Mouse (Mus musculus) inflammation-experienced regulatory T-cells, adult 6 months (primary cell): ENCODE measurements around the gene Tnfsf10. TPM values are rescaled to one million over a fixed set of nuclear protein-coding genes. Genes with fewer than 3 reads are reported as not detected.

Source experiments
- ATAC-seq: one replicate; pipeline ENCODE4 v1.8.0; 2017
- polyA plus RNA-seq, 3 experiments: library from polyadenylated mRNA; unstranded; fragments of 100-300 nt; shearing (Covaris generic); gene quantifications; one replicate each; pipeline ENCODE4 v1.2.1; 2017

Gene Tnfsf10
- polyA plus RNA-seq, 3 experiments from 2014 or later: 17.7 to 30.1 (median 22.4) TPM

DNA sequence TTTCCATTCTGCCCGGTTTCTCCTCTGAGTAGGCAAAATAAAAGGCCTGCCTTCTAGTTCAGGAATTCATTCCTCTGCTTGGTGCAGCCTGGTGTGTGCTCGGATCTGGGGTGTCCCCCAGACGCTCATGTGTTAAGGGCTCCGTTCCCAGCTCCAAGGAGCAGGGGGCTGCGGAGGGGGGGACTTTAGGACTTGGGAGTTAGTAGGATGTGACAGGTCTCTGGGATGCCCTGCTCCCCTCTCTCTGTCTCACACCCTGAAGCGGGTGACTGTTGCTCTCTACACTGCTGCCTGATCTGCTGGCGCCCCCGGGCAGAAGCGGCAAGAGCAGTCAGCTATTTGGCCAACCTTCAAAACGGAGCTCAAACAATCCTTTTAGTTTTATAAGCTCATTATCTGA lies 10.0 kb upstream of the Tnfsf10 start:
- no peak for ATAC-seq

DNA sequence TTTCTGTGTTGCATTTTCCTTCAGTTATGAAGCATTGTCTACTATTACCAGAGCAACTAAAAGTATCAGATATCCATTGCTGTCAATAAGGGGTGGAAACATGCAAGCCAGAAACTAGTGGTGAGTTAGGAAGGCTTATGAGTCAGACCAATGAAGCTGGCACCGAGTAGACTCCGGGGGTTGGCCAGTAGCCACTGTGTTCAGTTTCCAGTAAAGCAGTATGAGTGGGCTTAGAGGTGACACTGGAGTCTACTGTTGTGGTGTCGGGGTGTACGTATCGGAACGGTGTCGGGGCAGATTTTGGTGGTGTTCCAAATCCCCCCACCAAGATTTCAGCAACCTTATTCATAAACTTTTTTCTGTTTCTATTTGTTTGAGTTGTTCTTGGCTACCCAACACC lies 5.9 kb upstream of the Tnfsf10 start:
- ATAC-seq: no peak

GRCm38 (mm10) chr3:27311475-27311874 lies 5.4 kb upstream of the Tnfsf10 start:
- ATAC-seq: no peak

GRCm38 (mm10) chr3:27314506-27315164 lies 2.2 kb upstream of the Tnfsf10 start:
- peak; percentile 14 for ATAC-seq

DNA sequence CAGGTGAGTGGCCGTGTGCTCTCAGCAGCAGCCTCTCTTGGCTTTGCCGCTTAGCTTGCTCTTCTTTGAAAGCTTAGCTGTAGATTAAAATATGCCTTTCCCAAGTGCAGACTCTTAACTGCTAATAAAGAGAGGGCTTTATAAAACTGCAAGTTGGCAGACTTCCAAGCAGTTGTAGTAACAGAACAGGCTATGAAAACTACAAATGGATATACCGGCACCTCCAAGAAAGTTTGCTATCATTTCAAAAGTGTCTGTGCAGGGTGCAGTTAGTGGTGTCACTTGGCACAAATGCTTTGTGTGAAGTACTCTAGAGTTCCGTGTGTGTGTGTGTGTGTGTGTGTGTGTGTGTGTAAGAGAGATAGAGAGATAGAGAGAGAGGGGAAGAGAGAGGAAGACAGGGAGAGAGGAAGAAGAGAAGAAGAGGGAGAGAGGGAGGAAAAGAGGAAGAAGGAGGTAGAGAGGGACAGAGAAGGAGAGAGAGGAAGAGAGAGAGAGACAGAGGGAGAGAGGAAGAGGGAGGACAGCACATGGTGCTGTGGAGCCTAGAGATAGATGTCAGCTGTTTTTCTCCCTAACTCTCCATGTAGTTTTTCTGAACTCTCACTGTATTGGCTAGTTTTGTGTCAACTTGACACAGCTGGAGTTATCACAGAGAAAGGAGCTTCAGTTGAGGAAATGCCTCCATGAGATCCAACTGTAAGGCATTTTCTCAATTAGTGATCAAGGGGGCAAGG lies 628 bp downstream of the Tnfsf10 start:
- ATAC-seq: peak; percentile 12

DNA sequence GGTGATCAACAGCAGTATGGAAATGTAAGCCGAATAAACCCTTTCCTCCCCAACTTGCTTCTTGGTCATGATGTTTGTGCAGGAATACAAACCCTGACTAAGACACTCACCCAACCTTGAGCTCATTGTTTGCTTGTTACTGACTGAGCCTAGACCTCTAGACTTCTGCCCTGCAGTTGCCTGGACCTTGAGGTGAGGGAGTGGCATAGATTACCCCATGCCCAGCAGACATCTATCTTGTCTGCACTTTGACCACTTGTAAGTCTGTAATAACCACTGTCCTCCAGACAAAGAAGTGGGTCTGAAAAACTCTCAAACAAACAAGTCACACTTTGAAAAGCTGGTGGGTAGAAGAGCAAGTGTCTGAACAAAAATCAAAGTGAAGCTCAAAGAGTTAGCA lies 2.8 kb downstream of the Tnfsf10 start:
- no peak for ATAC-seq

GRCm38 (mm10) chr3:27320613-27321495 lies 4.0 kb downstream of the Tnfsf10 start:
- ATAC-seq: no peak

DNA sequence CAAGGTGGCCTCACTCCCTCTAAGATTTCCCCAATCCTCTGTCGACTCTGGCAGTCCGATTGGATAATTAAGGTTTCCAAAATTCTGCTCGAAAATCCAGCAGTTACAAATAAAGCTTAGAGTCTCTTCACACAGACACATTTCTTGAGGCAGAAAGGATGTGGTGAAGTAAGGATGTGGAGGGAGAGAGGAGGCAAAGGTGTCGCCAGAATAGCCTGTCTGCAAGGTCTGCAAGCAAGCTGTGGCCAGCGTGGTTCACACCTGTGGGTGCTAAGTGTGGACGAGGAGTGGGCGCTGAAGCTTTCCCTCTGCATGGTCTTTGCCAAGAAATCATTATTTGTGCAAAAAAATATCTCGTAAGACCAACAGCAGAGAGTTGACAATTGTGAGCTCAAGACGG lies 5.8 kb downstream of the Tnfsf10 start:
- ATAC-seq: peak; percentile 59

GRCm38 (mm10) chr3:27323551-27323950 lies 6.7 kb downstream of the Tnfsf10 start:
- ATAC-seq: no peak

GRCm38 (mm10) chr3:27326633-27327191 lies 9.9 kb downstream of the Tnfsf10 start:
- ATAC-seq: peak; percentile 14

- peak; percentile 69 for ATAC-seq
Measured at GRCm38 (mm10) chr3:27330706-27331105, 13.9 kb downstream of the Tnfsf10 start.

- ATAC-seq: peak; percentile 86
Measured at GRCm38 (mm10) chr3:27338437-27338836, 21.6 kb downstream of the Tnfsf10 start.

GRCm38 (mm10) chr3:27338887-27339286 lies 22.1 kb downstream of the Tnfsf10 start:
- ATAC-seq: no peak

DNA sequence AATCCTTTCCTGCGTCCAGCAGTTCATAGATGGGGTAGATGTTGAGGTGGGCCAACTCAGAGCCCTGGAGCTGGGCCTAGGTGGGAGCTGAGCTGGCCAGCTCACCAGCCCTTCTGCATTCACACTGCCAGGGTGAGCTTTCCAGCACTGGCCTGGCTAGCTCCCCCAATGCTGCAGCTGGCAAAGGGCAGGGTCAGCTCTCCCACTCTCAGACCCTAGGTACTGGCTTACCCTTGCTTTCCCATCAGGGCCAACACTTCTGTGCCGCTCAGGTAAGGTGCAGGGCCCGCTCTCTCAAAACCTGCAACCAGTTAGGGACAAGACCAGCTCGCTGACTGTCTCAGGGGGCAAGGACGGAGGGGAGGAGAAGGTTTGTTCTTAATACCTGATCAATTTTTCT lies 23.9 kb downstream of the Tnfsf10 start:
- no peak for ATAC-seq

- no peak for ATAC-seq
Measured at GRCm38 (mm10) chr3:27342462-27342861, 25.6 kb downstream of the Tnfsf10 start.

- ATAC-seq: peak; percentile 99
Measured at GRCm38 (mm10) chr3:27345526-27345925, 28.7 kb downstream of the Tnfsf10 start.

- no peak for ATAC-seq
Measured at GRCm38 (mm10) chr3:27348462-27348861, 31.6 kb downstream of the Tnfsf10 start.

DNA sequence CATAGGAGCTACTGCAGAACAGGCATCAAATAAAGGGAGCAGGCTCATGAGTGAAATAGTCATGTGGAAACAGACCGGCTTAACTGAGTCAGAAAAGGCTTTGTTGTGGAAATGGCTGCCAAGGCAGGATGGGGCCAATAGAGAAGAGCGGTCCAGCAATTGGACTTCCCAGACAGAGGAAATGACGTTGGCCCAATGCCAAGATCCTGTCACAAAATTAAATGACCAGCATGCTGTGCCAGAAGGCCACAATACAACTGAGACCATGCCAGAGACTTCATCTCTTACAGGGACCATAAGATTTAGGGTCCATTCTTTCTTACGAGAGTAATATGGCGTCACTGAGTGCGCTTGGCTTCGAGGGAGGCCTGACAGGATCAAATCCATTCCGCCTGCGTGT lies 34.3 kb downstream of the Tnfsf10 start:
- no peak for ATAC-seq

DNA sequence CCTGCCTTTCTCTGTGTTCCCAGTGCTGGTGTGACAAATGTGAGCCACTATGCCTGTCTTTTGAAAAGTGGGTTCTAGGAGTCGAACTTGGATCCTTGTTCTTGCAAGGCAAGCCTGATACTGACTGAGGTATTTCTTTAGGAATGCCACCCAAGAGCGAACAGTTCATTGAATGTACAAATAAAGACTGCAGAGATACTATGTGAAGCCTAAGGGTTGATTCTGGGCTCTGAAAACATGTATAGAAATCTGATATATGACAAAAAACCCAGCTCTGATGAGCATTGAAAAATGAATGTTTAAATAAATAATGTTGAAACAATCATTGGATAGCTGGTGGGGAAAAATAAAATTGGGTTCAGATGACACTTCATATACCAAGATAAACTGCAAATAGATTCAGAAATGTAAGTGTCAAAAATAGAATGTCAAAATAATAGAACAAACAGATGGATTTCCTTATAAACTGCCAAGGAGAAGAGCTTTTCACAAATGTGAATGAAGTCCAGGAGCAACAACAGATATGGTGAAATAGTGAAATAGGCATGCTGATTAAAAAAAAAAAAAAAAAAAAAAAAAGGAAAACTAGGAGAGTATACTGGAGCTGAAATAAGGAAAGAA lies 42.4 kb downstream of the Tnfsf10 start:
- no peak for ATAC-seq

DNA sequence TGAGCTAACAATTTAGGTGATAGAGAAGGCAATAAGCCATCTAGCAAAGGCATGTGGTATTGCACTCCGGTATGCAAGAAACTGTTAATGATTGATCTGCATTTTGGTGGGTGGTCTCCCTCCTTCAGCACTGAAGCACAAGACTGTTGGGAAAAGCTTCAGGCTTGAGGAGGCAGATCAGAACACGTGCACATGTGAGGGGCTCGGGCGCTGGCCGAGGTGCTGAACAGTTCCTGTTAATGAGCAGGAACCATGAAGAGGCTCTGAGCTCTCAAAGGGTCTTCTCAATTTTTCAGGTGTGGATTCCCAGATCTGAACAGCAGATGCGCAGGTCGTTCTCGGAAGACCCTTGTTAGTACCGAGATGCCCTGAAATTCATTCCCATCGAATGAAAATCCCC lies 53.3 kb downstream of the Tnfsf10 start:
- ATAC-seq: no peak

- no peak for ATAC-seq
Measured at GRCm38 (mm10) chr3:27370582-27371275, 53.9 kb downstream of the Tnfsf10 start.

- no peak for ATAC-seq
Measured at GRCm38 (mm10) chr3:27371276-27371621, 54.4 kb downstream of the Tnfsf10 start, which contains the start of gene Ghsr. Gene Ghsr, plus strand, starts transcription at chr3:27371351.
